Mouse (Mus musculus): ENCODE measurements around the gene 6030498E09Rik.

6030498E09Rik gene

GRCm38 (mm10) chrX:38772478-38772877, at the start of gene 6030498E09Rik:
Gene 6030498E09Rik, plus strand, starts transcription at chrX:38772671.
- no peak for DNase-seq

- no peak for DNase-seq
Observed at GRCm38 (mm10) chrX:38730081-38730480, 42.4 kb upstream of the 6030498E09Rik start.

- no peak for DNase-seq
Observed at GRCm38 (mm10) chrX:38730639-38731038, 41.8 kb upstream of the 6030498E09Rik start.

GRCm38 (mm10) chrX:38733683-38734082, 38.8 kb upstream of the 6030498E09Rik start:
- no peak for DNase-seq

- no peak for DNase-seq
Observed at GRCm38 (mm10) chrX:38734916-38735880, 37.3 kb upstream of the 6030498E09Rik start.

- DNase-seq: no peak
Observed at GRCm38 (mm10) chrX:38771453-38771852, 1.0 kb upstream of the 6030498E09Rik start.

GRCm38 (mm10) chrX:38771886-38772285, 585 bp upstream of the 6030498E09Rik start:
- DNase-seq: no peak

- DNase-seq: no peak
Observed at GRCm38 (mm10) chrX:38794373-38794772, 21.9 kb downstream of the 6030498E09Rik start.

- no peak for DNase-seq
Observed at GRCm38 (mm10) chrX:38813934-38814333, 41.5 kb downstream of the 6030498E09Rik start.

- no peak for DNase-seq
Observed at GRCm38 (mm10) chrX:38816841-38817240, 44.4 kb downstream of the 6030498E09Rik start.

GRCm38 (mm10) chrX:38958571-38958970, 186.1 kb downstream of the 6030498E09Rik start:
- DNase-seq: no peak

- no peak for DNase-seq
Observed at GRCm38 (mm10) chrX:38996265-38996664, 223.8 kb downstream of the 6030498E09Rik start.

Measured in thymus, adult 18-20 months (tissue).